Mouse (Mus musculus): ENCODE measurements at regions not wholly inside any gene's neighbourhood (a gene's known extent, or its start where the extent isn't known, plus 50 kb on each side); places are given as distances from the start of the nearest gene placed in this dataset.

DNA sequence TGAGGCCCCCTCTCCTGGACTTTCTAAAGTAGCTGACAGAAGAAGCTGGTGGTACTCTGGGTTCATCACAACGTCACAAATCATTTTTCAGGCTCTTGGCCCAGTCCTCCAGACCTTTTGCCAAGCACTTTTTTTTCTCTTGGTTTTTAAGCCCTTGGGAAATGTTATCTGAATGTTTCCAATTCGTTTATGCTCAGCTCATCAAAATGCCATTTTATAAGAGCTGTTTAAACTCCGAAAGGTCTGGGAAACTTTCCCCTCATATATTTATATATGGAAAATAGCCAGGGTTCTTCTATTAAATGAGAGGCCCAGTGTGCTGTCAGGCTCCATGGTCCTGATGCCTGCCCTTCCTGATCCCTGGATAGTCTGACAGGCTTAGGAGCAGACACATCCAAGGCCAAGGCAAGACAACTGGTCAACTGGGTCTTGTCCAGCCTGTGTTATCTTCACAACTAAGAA is 64.1 kb upstream of the Spdye4c start:
- intact Hi-C loops (cut with DNase I): no loop called here
- no peak for DNase-seq (ENCODE audit: extremely low spot score in 1 of 2, low spot score in 2 of 2)

DNA sequence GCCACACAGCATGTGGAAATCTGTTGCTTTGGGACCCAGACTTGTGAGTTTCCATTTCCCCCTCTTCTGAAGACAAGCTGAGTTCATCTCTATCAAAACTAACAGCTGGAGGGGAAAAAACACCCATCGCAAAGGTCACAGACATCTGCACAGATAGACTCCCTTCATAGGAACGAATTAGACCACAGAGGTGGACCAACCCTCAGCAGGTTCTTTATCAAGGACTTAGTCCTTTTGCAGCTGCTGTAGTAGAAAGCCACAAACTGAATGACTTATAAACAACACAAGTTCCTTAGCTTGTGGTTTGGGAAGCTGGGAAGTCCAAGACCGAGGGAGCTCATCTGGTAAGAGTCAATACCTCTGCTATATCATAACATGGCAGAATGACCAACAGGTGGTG is 54.7 kb upstream of the Spdye4c start:
- DNase-seq (ENCODE audit: extremely low spot score in 1 of 2, low spot score in 2 of 2): no peak
- intact Hi-C loops (cut with DNase I): no loop called here

DNA sequence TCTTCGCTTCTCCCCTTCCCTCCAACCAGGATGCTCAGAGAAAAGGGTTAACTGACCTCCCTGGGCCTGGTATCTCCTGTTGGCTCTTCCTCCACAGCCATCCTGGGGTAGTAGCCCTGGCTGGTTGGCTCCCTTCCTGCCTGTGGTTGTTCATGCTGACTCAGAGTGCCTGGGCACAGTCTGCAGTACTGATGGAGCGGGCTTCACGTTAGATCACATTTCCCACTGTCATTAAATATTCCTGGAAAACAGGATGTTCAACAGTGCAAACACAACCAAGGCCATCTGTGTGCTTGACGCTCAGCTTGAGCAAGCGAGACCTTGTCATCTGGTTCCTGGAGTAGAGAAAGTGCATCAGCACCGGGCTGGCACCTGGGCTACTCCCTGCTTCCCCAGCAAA is 53.6 kb upstream of the Spdye4c start:
- DNase-seq (ENCODE audit: extremely low spot score in 1 of 2, low spot score in 2 of 2): no peak
- intact Hi-C loops (cut with DNase I): no loop called here

DNA sequence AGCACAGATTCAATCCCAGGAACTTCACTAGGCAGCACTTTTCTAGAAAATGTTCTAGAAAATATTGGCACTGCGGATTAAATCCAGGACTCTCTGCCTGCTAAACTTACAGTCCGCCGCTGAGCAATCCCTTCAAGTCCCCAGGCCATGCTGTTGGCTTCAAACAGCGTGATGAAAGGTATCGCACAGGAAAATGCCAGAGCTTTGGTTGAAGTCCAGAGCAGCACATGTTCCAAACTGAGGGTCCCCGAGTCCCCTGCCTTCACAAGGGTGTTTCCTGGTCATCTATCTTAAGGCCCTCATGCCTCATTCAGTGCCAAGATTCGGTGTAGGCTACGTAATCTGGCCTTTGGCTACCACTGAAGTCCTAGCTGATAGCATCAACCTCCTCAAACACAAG is 52.3 kb upstream of the Spdye4c start:
- DNase-seq (ENCODE audit: extremely low spot score in 1 of 2, low spot score in 2 of 2): no peak
- intact Hi-C loops (cut with DNase I): no loop called here
